Mouse (Mus musculus) CH12.LX (cell line): ENCODE data around the gene Mospd3. TPM values are rescaled to one million over a fixed set of nuclear protein-coding genes. Genes with fewer than 3 reads are reported as not detected.

ENCODE experiments used
- DNase-seq: peaks from one replicate; pipeline ENCODE4 v3.0.0-alpha.2; 2013; ENCODE audit errors: extremely low read depth
- H3K27ac ChIP-seq: 2 replicates; pipeline ENCODE4 v1.5.1; 2012; ENCODE audit warnings: low read depth, mild to moderate bottlenecking, control low read depth, moderate library complexity; ENCODE audit not compliant: insufficient read depth
- H3K27me3 ChIP-seq: replicated peaks from 2 replicates; pipeline ENCODE3; 2012; ENCODE audit warnings: inconsistent platforms
- H3K36me3 ChIP-seq, 2 experiments: replicated peaks in 1 of 2; 2 replicates each; pipeline versions ENCODE3 to v1.6.1; 2012; ENCODE audit warnings: inconsistent platforms in 1 of 2, low read length in 1 of 2, mild to moderate bottlenecking in 1 of 2, mixed read lengths in 1 of 2, moderate library complexity in 1 of 2; ENCODE audit not compliant: control insufficient read depth in 1 of 2, insufficient read depth in 1 of 2
- H3K4me1 ChIP-seq, 2 experiments: 2 replicates each; pipeline ENCODE4 v1.6.1; 2012; ENCODE audit warnings: inconsistent platforms in 1 of 2, moderate library complexity in 1 of 2; ENCODE audit not compliant: insufficient read depth in 2 of 2, control insufficient read depth in 1 of 2
- H3K4me2 ChIP-seq: 2 replicates; pipeline ENCODE4 v1.6.1; 2012; ENCODE audit warnings: low read depth, mild to moderate bottlenecking, control low read depth; ENCODE audit not compliant: poor library complexity, insufficient read depth, severe bottlenecking
- H3K4me3 ChIP-seq, 3 experiments: fragments of 150-350 bp in 1 of 3; sonication (generic) in 1 of 3; replicated peaks in 1 of 3; 2 replicates each; pipeline versions ENCODE3 to v1.5.1; 2011 to 2012; ENCODE audit warnings: low read depth in 2 of 3, low read length in 2 of 3, mild to moderate bottlenecking in 2 of 3, moderate library complexity in 2 of 3, control low read depth in 1 of 3, improper control_type of control experiment in 1 of 3, inconsistent platforms in 1 of 3, mixed read lengths in 1 of 3; ENCODE audit not compliant: poor library complexity in 1 of 3
- H3K79me2 ChIP-seq: replicated peaks from 2 replicates; pipeline ENCODE4 v1.6.1; 2012; ENCODE audit warnings: mild to moderate bottlenecking, moderate library complexity; ENCODE audit not compliant: control insufficient read depth, poor library complexity, insufficient read depth, severe bottlenecking; ENCODE audit errors: extremely low read depth
- H3K9ac ChIP-seq: 2 replicates; pipeline ENCODE4 v1.6.1; 2012; ENCODE audit warnings: low read depth, mild to moderate bottlenecking, control low read depth, moderate library complexity; ENCODE audit not compliant: insufficient read depth
- H3K9me3 ChIP-seq: replicated peaks from 2 replicates; pipeline ENCODE3; 2012; ENCODE audit warnings: low read length, inconsistent platforms, mixed read lengths
- BHLHE40 ChIP-seq: IDR thresholded peaks from 2 replicates; pipeline ENCODE4 v1.6.1; 2011; ENCODE audit warnings: mild to moderate bottlenecking, low read depth, low read length, improper control_type of control experiment
- CHD2 ChIP-seq: IDR thresholded peaks from 2 replicates; pipeline ENCODE4 v1.6.1; 2011; ENCODE audit warnings: low read length, improper control_type of control experiment
- CTCF ChIP-seq, 2 experiments: IDR thresholded peaks in 1 of 2; conservative IDR thresholded peaks in 1 of 2; 2 replicates each; pipeline ENCODE4 v1.5.1; 2011 to 2012; ENCODE audit warnings: low read depth in 2 of 2, low read length in 2 of 2, improper control_type of control experiment in 1 of 2, inconsistent platforms in 1 of 2, mild to moderate bottlenecking in 1 of 2, moderate library complexity in 1 of 2
- E2F4 ChIP-seq: IDR thresholded peaks from 2 replicates; pipeline ENCODE4 v1.6.1; 2011; ENCODE audit warnings: low read depth, low read length, improper control_type of control experiment; ENCODE audit not compliant: insufficient replicate concordance
- ELF1 ChIP-seq: IDR thresholded peaks from 2 replicates; pipeline ENCODE4 v1.6.1; 2014; ENCODE audit warnings: low read depth, mild to moderate bottlenecking, inconsistent platforms, low read length, improper control_type of control experiment
- EP300 ChIP-seq: IDR thresholded peaks from 2 replicates; pipeline ENCODE4 v1.6.1; 2011; ENCODE audit warnings: low read length, improper control_type of control experiment
- ETS1 ChIP-seq: conservative IDR thresholded peaks from 2 replicates; pipeline ENCODE4 v1.6.1; 2012; ENCODE audit warnings: low read depth, mild to moderate bottlenecking, inconsistent platforms, low read length, improper control_type of control experiment, moderate library complexity
- HCFC1 ChIP-seq: IDR thresholded peaks from 2 replicates; pipeline ENCODE4 v1.6.1; 2012; ENCODE audit warnings: low read depth, mild to moderate bottlenecking, inconsistent platforms, low read length, improper control_type of control experiment
- IRF4 ChIP-seq: IDR thresholded peaks from 2 replicates; pipeline ENCODE4 v1.6.1; 2014; ENCODE audit warnings: low read depth, mild to moderate bottlenecking, inconsistent platforms, low read length, improper control_type of control experiment
- JUN ChIP-seq: IDR thresholded peaks from 2 replicates; pipeline ENCODE4 v1.6.1; 2011; ENCODE audit warnings: low read depth, mild to moderate bottlenecking, low read length, improper control_type of control experiment, moderate library complexity; ENCODE audit not compliant: insufficient read depth
- KAT2A ChIP-seq: IDR thresholded peaks from 2 replicates; pipeline ENCODE4 v1.6.1; 2012; ENCODE audit warnings: low read length, improper control_type of control experiment, inconsistent platforms; ENCODE audit not compliant: insufficient replicate concordance
- MAZ ChIP-seq: IDR thresholded peaks from 2 replicates; pipeline ENCODE4 v1.6.1; 2012; ENCODE audit warnings: low read depth, mild to moderate bottlenecking, inconsistent platforms, low read length, improper control_type of control experiment, moderate library complexity
- NELFE ChIP-seq: IDR thresholded peaks from 2 replicates; pipeline ENCODE4 v1.6.1; 2011; ENCODE audit warnings: low read depth, low read length, improper control_type of control experiment
- NRF1 ChIP-seq: IDR thresholded peaks from 2 replicates; pipeline ENCODE4 v1.6.1; 2014; ENCODE audit warnings: low read depth, mild to moderate bottlenecking, inconsistent platforms, low read length, improper control_type of control experiment, moderate library complexity
- POLR2A ChIP-seq: IDR thresholded peaks from 2 replicates; pipeline ENCODE4 v1.6.1; 2011; ENCODE audit warnings: low read depth, mild to moderate bottlenecking, improper control_type of control experiment, low read length
- POLR2AphosphoS2 ChIP-seq: IDR thresholded peaks from 2 replicates; pipeline ENCODE4 v1.6.1; 2011; ENCODE audit warnings: low read depth, low read length, improper control_type of control experiment
- TBP ChIP-seq: conservative IDR thresholded peaks from 2 replicates; pipeline ENCODE4 v1.6.1; 2011; ENCODE audit warnings: low read depth, low read length, improper control_type of control experiment
- TCF12 ChIP-seq: IDR thresholded peaks from 2 replicates; pipeline ENCODE4 v1.6.1; 2014; ENCODE audit warnings: low read depth, mild to moderate bottlenecking, inconsistent platforms, low read length, improper control_type of control experiment
- ZC3H11A ChIP-seq: IDR thresholded peaks from 2 replicates; pipeline ENCODE4 v1.6.1; 2012; ENCODE audit warnings: low read depth, mild to moderate bottlenecking, inconsistent platforms, low read length, improper control_type of control experiment
- ZMIZ1 ChIP-seq: IDR thresholded peaks from 2 replicates; pipeline ENCODE4 v1.6.1; 2012; ENCODE audit warnings: low read depth, mild to moderate bottlenecking, inconsistent platforms, low read length, improper control_type of control experiment
- ZNF384 ChIP-seq: IDR thresholded peaks from 2 replicates; pipeline ENCODE4 v1.6.1; 2012; ENCODE audit warnings: low read depth, low read length, improper control_type of control experiment, inconsistent platforms
- dilution Hi-C: fragments of 300-500 bp; cut with MboI; formaldehyde crosslinking; loops from 2 replicates; pipeline ENCODE4 v1.14.3; 2020; ENCODE audit warnings: low sequenced_read_pairs; ENCODE audit not compliant: extremely low pct_unique_long_range_greater_than_20kb, extremely low pct_ligation_motif_present
- in situ Hi-C: fragments of 300-500 bp; cut with MboI; formaldehyde crosslinking; loops from 3 replicates; pipeline ENCODE4 v1.14.3; 2019; ENCODE audit warnings: low sequenced_read_pairs, low pct_ligation_motif_present, low pct_unique_long_range_greater_than_20kb, mixed read lengths
- polyA plus RNA-seq: library from polyadenylated mRNA; unstranded; fragments of >175 nt; gene quantifications from 2 replicates; pipeline ENCODE4 v1.2.1, GENCODE M21; 2012; ENCODE audit warnings: low read depth; ENCODE audit not compliant: insufficient read length
- total RNA-seq, 2 experiments: library from RNA; depleted of rRNA; stranded (reverse); fragments of 300-350 nt in 1 of 2; fragments of >200 nt in 1 of 2; gene quantifications; 2 replicates each; pipeline ENCODE4 v1.2.3; 2012 to 2014

Mospd3 gene
- total and polyA plus RNA-seq, 3 experiments: 1.5 to 23.7 (median 4.2) TPM

DNA sequence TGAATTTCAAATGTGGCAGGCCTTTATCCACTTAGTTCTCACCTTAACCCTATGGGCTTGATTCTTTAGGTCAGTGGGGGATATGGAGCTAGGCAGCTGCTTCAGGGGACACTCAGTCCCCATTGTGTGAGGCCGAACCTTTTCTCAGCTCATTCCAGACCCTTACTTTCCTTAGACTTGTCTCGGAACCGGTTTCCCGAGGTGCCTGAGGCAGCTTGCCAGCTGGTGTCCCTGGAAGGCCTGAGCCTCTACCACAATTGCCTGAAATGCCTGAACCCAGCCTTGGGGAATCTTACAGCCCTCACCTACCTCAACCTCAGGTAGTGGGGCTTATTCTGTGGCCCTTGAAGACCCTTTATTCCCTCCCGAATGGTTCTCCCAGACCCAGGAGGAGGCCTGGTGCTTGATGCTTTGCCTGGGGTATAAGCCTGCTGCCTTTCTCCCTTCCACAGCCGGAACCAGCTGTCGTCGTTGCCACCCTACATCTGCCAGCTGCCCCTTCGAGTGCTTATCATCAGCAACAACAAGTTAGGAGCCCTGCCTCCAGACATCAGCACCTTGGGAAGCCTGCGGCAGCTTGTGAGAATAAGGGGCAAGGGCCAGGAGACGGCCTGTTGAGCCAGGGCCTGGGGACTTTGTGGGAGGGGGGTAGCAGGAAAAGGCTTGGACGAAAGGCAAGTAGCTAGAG, 32.7 kb upstream of the Mospd3 start:
- in situ Hi-C loops: no loop called here

GRCm38 (mm10) chr5:137631591-137631990, 30.7 kb upstream of the Mospd3 start:
- H3K9ac ChIP-seq: peak overlapping the region; percentile 24

More for the DNA sequence above, 32.7 kb upstream of the Mospd3 start:
- dilution Hi-C loops: no loop called here
- peaks cover 14% of the 10 kb centered on the region for H3K79me2 ChIP-seq
- H3K36me3 ChIP-seq: peaks cover 47 to 57% of the 10 kb centered on the region in 2 experiments
- no peak overlapping the region for H3K9ac ChIP-seq
- H3K27ac ChIP-seq: no peak overlapping the region
- H3K4me1 ChIP-seq: peaks cover 13 to 53% of the 10 kb centered on the region in 2 experiments
- DNase-seq: no peak
- H3K27me3 ChIP-seq: no peaks in the 10 kb centered on the region
- no peak overlapping the region for H3K4me3 ChIP-seq
- TF ChIP-seq ZMIZ1: no peak
- TF ChIP-seq TBP: no peak
- TF ChIP-seq KAT2A: no peak
- no peak for TF ChIP-seq CTCF (conservative IDR thresholded peaks at IDR 0.05 in 1 of 2, IDR thresholded peaks at IDR 0.05 in 1 of 2; ENCODE audit: low read depth in 2 of 2, low read length in 2 of 2)
- TF ChIP-seq MAZ: no peak
- no peak for TF ChIP-seq JUN
- no peak for TF ChIP-seq IRF4
- TF ChIP-seq POLR2AphosphoS2: no peak
- TF ChIP-seq CHD2: no peak
- no peak for TF ChIP-seq EP300
- TF ChIP-seq, all 38 proteins: peak for 0
- Histone ChIP-seq H3K9me3 (no peaks in the 10 kb centered on the region), H3K4me2 (no peak overlapping the region)

DNA sequence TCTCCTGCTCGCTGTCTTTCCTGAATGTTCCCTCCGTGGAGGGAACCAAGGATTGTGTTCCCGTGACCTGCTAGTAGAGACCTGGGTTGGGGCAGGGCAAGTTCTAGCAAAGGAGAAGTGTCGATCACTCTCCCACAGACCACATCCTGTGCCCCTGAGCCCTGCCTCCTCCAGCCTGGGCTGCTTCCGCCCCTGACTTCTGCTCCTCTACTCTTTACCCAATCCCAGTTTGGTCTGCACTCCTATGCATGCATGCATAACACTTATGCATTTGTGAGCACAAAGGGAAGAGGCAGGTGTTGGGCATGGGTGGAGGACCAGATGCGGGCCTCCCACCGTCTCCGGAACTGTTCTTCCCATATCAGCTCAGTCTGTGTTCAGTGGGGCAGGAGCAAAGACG, 30.3 kb upstream of the Mospd3 start:
- Histone ChIP-seq H3K9ac (peak overlapping the region; percentile 28), H3K36me3 (peaks cover 24 to 33% of the 10 kb centered on the region in 2 experiments), H3K79me2 (peaks cover 14% of the 10 kb centered on the region), H3K9me3 (no peaks in the 10 kb centered on the region), H3K4me2 (peak overlapping the region; percentile 81), H3K27me3 (no peaks in the 10 kb centered on the region), H3K27ac (peak overlapping the region; percentile 94), H3K4me1 (peaks cover 16 to 48% of the 10 kb centered on the region in 2 experiments), H3K4me3 (peak overlapping the region; percentile 79 to 91 (median 81))
- dilution Hi-C loops: no loop called here
- in situ Hi-C loops: no loop called here
- DNase-seq: peak; percentile 87
- TF ChIP-seq HCFC1 (peak; percentile 52), ETS1 (no peak; the same call in 1 of the 2 replicates), E2F4 (no peak), NELFE (no peak), TBP (no peak), POLR2AphosphoS2 (no peak), CTCF (conservative IDR thresholded peaks at IDR 0.05 in 1 of 2, IDR thresholded peaks at IDR 0.05 in 1 of 2; ENCODE audit: low read depth in 2 of 2, low read length in 2 of 2) (no peak), BHLHE40 (peak; percentile 28), TCF12 (peak; percentile 65), POLR2A (peak; percentile 58), ZC3H11A (no peak), ELF1 (peak; percentile 77), ZNF384 (no peak)

More at GRCm38 (mm10) chr5:137631591-137631990, 30.7 kb upstream of the Mospd3 start:
- Histone ChIP-seq H3K36me3 (peaks cover 28 to 37% of the 10 kb centered on the region in 2 experiments), H3K27me3 (no peaks in the 10 kb centered on the region), H3K4me2 (peak overlapping the region; percentile 81), H3K79me2 (peaks cover 14% of the 10 kb centered on the region), H3K27ac (peak overlapping the region; percentile 94), H3K9me3 (no peaks in the 10 kb centered on the region), H3K4me1 (peaks cover 16 to 48% of the 10 kb centered on the region in 2 experiments), H3K4me3 (peak overlapping the region; percentile 53 to 91 (median 79))
- no peak for DNase-seq
- in situ Hi-C loops: no loop called here
- TF ChIP-seq TBP (0 out of 2 replicates have a peak, but pooled peaks have one; percentile 13), NRF1 (no peak)
- dilution Hi-C loops: no loop called here
